ENCODE assay signal across 8 mouse cellular contexts in genomic region chr11:23067395-23068136, GRCm38 (mm10).
A peak's percentile ranks its signal among the peaks of the same experiment; 100 is the strongest.
DNase-seq lines count a peak whose midpoint lies in the region; ATAC-seq and TF ChIP-seq lines count a peak whose summit lies in the region.

No protein-coding gene starts in this region.

- intact Hi-C loops in left cerebral cortex, adult 2 months (cut with DNase I) = loop anchor here (1.0 to 5.0 kb wide), 3 partner anchors 59 to 188 kb away; partner anchors contain the start of gene Cct4

- TF ChIP-seq CTCF in hindbrain, postnatal 0 days (IDR thresholded peaks at IDR 0.05; ENCODE audit: low read depth) = no peak
- TF ChIP-seq CTCF in left cerebral cortex, adult 2 months (IDR thresholded peaks at IDR 0.05) = no peak

- H3K36me3 ChIP-seq in hindbrain, postnatal 0 days (ENCODE audit: insufficient read depth, low read length) = no peaks in the 10 kb centered on the region

- no peaks in the 10 kb centered on the region for H3K27me3 ChIP-seq in hindbrain, postnatal 0 days (ENCODE audit: insufficient read depth, low read length)

- no peaks in the 10 kb centered on the region for H3K9me3 ChIP-seq in hindbrain, postnatal 0 days (ENCODE audit: low read length)

- peak overlapping the region; percentile 74 for H3K9ac ChIP-seq in hindbrain, postnatal 0 days (replicated peaks; ENCODE audit: low read length)

- peak overlapping the region; percentile 90 for H3K27ac ChIP-seq in hindbrain, postnatal 0 days
- peak overlapping the region; percentile 93 for H3K27ac ChIP-seq in left cerebral cortex, adult 2 months

- DNase-seq in WW6 (ENCODE audit: low read depth, low spot score) = peak; percentile 93
- peak; percentile 69 to 85 for DNase-seq in cerebellum, postnatal 4 days (ENCODE audit: low spot score in 2 of 2)
- peak; percentile 88 for DNase-seq in gastrocnemius, adult 18-20 months (ENCODE audit: low spot score)
- DNase-seq in hindbrain, postnatal 0 days (ENCODE audit: low spot score) = peak; percentile 96
- peak; percentile 91 to 92 for DNase-seq in left cerebral cortex, adult 2 months (ENCODE audit: extremely low spot score in 1 of 2, low spot score in 2 of 2)
- peak; percentile 89 to 90 for DNase-seq in right cerebral cortex, adult 2 months (ENCODE audit: low spot score in 2 of 2)
- DNase-seq in urinary bladder, postnatal 14 days (ENCODE audit: low spot score) = peak; percentile 89

- peak overlapping the region; percentile 78 for H3K4me2 ChIP-seq in hindbrain, postnatal 0 days (ENCODE audit: low read depth, low read length)

- WGBS in hindbrain, postnatal 0 days = under 1% methylated on average over 49 of the region's 49 CpGs

- peak; percentile 100 for ATAC-seq in hindbrain, postnatal 0 days
- ATAC-seq in megakaryocyte, adult 5-6 weeks (ENCODE audit: poor library complexity, severe bottlenecking) = peak; percentile 95

- no peaks in the 10 kb centered on the region for H3K4me1 ChIP-seq in hindbrain, postnatal 0 days (ENCODE audit: insufficient read depth, low read length)

- peak overlapping the region; percentile 73 for H3K4me3 ChIP-seq in hindbrain, postnatal 0 days (ENCODE audit: low read length)
- peak overlapping the region; percentile 71 for H3K4me3 ChIP-seq in left cerebral cortex, adult 2 months

Comparison
In these comparisons a context has a peak if more than half of its experiments do, and no peak if none do; other contexts are left out.
1. Peak in every context shown above with its lines: DNase-seq, ATAC-seq, H3K4me3 ChIP-seq and H3K27ac ChIP-seq.